Mouse (Mus musculus): ENCODE measurements around the gene Per2.

DNA sequence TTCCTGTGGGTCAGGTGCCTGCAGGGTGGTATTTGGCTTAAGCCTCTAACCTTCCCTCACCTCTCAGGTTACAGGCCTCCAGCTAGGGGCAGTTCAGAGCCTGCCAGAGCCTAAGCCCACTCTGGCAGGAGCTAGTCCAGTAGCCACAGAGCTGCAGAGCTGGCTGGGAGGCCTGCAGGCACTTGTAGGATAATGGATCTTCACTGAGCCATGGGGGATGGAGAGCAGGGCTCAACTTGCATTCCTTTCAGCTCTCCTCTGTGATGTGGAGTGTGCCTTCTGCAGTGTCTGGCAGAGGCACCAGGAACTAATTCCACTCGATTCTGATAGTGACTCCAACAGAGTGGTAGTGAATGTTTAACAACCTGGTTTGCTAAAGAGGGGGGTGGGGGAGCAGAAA is 6.1 kb upstream of the Per2 start:
- TF ChIP-seq CTCF (IDR thresholded peaks at IDR 0.05; ENCODE audit: low read depth): no peak
- TF ChIP-seq EP300 (IDR thresholded peaks at IDR 0.05; ENCODE audit: low read depth): no peak

Measured in liver, embryonic 14.5 days (tissue).